Mouse (Mus musculus) liver, embryonic 14.5 days (tissue): Measurements from ENCODE around the gene Pde11a. TPM values are rescaled to one million over a fixed set of nuclear protein-coding genes. Genes with fewer than 3 reads are reported as not detected.

Source experiments
- ATAC-seq: fragments of 200-750 bp; cut with Nextera tagmentation; 2 replicates; pipeline ENCODE4 v1.8.0; 2017; ENCODE audit warnings: moderate number of reproducible peaks, mild to moderate bottlenecking, moderate library complexity; ENCODE audit not compliant: insufficient read depth
- DNase-seq, 3 experiments: peaks; one replicate each; pipeline ENCODE4 v3.0.0-alpha.2; 2012 to 2013; ENCODE audit warnings: low read depth in 3 of 3, low spot score in 3 of 3
- H3K27ac ChIP-seq: fragments of 300-500 bp; sonication (generic); 2 replicates; pipeline ENCODE4 v1.5.1; 2014; ENCODE audit warnings: moderate library complexity, mild to moderate bottlenecking, control low read depth, inconsistent platforms
- H3K27me3 ChIP-seq: fragments of 300-500 bp; sonication (generic); 2 replicates; pipeline ENCODE4 v1.6.1; 2014; ENCODE audit warnings: mild to moderate bottlenecking, low read length, moderate library complexity; ENCODE audit not compliant: control insufficient read depth, insufficient read depth
- H3K36me3 ChIP-seq: fragments of 300-500 bp; sonication (generic); replicated peaks from 2 replicates; pipeline ENCODE4 v1.6.1; 2014; ENCODE audit warnings: low read depth; ENCODE audit not compliant: control insufficient read depth, insufficient read depth
- H3K4me1 ChIP-seq, 2 experiments: fragments of 200-500 bp in 1 of 2; fragments of 300-500 bp in 1 of 2; sonication (generic) in 1 of 2; replicated peaks; 2 replicates each; pipeline ENCODE4 v1.6.1; 2012 to 2014; ENCODE audit warnings: antibody characterized with exemption in 1 of 2, inconsistent platforms in 1 of 2, low read length in 1 of 2; ENCODE audit not compliant: control insufficient read depth in 2 of 2, insufficient read depth in 2 of 2
- H3K4me2 ChIP-seq: fragments of 300-500 bp; sonication (generic); 2 replicates; pipeline ENCODE4 v1.6.1; 2014; ENCODE audit warnings: low read depth, mild to moderate bottlenecking, control low read depth, moderate library complexity
- H3K4me3 ChIP-seq, 2 experiments: fragments of 200-500 bp in 1 of 2; fragments of 300-500 bp in 1 of 2; sonication (generic) in 1 of 2; 2 replicates each; pipeline ENCODE4 v1.5.1; 2012 to 2014; ENCODE audit warnings: low read depth in 2 of 2, low read length in 2 of 2, mild to moderate bottlenecking in 2 of 2, control low read depth in 1 of 2, inconsistent platforms in 1 of 2, moderate library complexity in 1 of 2; ENCODE audit not compliant: insufficient read depth in 1 of 2
- H3K9ac ChIP-seq: fragments of 300-500 bp; sonication (generic); replicated peaks from 2 replicates; pipeline ENCODE4 v1.6.1; 2014; ENCODE audit warnings: mild to moderate bottlenecking, control low read depth, moderate library complexity
- H3K9me3 ChIP-seq: fragments of 300-500 bp; sonication (generic); 2 replicates; pipeline ENCODE4 v1.6.1; 2016; ENCODE audit warnings: low read length, mixed read lengths; ENCODE audit not compliant: control insufficient read depth
- CTCF ChIP-seq: IDR thresholded peaks from 2 replicates; pipeline ENCODE4 v1.5.1; 2016; ENCODE audit warnings: antibody characterized with exemption, low read depth, control low read depth
- EP300 ChIP-seq: IDR thresholded peaks from 2 replicates; pipeline ENCODE4 v1.6.1; 2016; ENCODE audit warnings: antibody characterized with exemption, low read depth
- WGBS: fragments of 180-500 bp; shearing (Covaris S2); extraction: QIAGEN DNeasy Blood & Tissue Kit; methylation state at CpG from one replicate; pipeline ENCODE4 v1.1.7; 2014; ENCODE audit not compliant: insufficient replicate concordance; 5-methylcytosine and 5-hydroxymethylcytosine counted together
- polyA plus RNA-seq, 2 experiments: library from polyadenylated mRNA; depleted of rRNA in 1 of 2; stranded (reverse) in 1 of 2; unstranded in 1 of 2; fragments of >200 nt; fragmentation: Nextera tagmentation in 1 of 2; extraction: Ambion mirVana in 1 of 2; gene quantifications; 2 replicates each; pipeline versions ENCODE4 v1.2.1 to v1.2.3; 2012 to 2014

Pde11a gene
- polyA plus RNA-seq, 2 experiments, result 0.01 TPM; not detected in 1

- DNase-seq (no peak), ATAC-seq (no peak)
- Histone ChIP-seq H3K4me2 (no peak overlapping the region), H3K27me3 (no peaks in the 10 kb centered on the region), H3K27ac (no peak overlapping the region), H3K4me1 (peaks cover 2 to 5% of the 10 kb centered on the region in 2 experiments; a peak in 3 of 4 replicates), H3K36me3 (no peaks in the 10 kb centered on the region), H3K9me3 (no peaks in the 10 kb centered on the region), H3K4me3 (no peak overlapping the region), H3K9ac (no peak overlapping the region)
- WGBS, result 47% methylated on average over 4 of the region's 4 CpGs
- TF ChIP-seq CTCF, result no peak
- TF ChIP-seq EP300, result no peak
Observed at GRCm38 (mm10) chr2:76365811-76366210, 27.2 kb upstream of the Pde11a start.

- no peaks in the 10 kb centered on the region for H3K27me3 ChIP-seq
- H3K27ac ChIP-seq, result no peak overlapping the region
- no peak overlapping the region for H3K4me2 ChIP-seq
- no peaks in the 10 kb centered on the region for H3K4me1 ChIP-seq
- H3K9me3 ChIP-seq, result no peaks in the 10 kb centered on the region
- H3K9ac ChIP-seq, result no peak overlapping the region
- no peaks in the 10 kb centered on the region for H3K36me3 ChIP-seq
- no peak for ATAC-seq
- TF ChIP-seq EP300 (no peak), CTCF (peak; percentile 57)
- no peak overlapping the region for H3K4me3 ChIP-seq
- peak in 1 of 3 experiments; percentile 12 for DNase-seq
- 32% methylated on average over 2 of the region's 2 CpGs for WGBS
Observed at GRCm38 (mm10) chr2:76362111-76362510, 23.5 kb upstream of the Pde11a start.

- TF ChIP-seq EP300 (no peak), CTCF (no peak)
- 71% methylated on average over 11 of the region's 11 CpGs for WGBS
- Histone ChIP-seq H3K27ac (no peak within 1 kb of the TSS), H3K9me3 (no peaks in the 10 kb centered on the region), H3K4me3 (no peak within 1 kb of the TSS), H3K36me3 (no peaks in the 10 kb centered on the region), H3K4me2 (no peak within 1 kb of the TSS), H3K27me3 (no peaks in the 10 kb centered on the region), H3K4me1 (no peaks in the 10 kb centered on the region), H3K9ac (no peak within 1 kb of the TSS)
- ATAC-seq, result no peak
- DNase-seq, result no peak
Observed at GRCm38 (mm10) chr2:76360226-76360625, 21.7 kb upstream of the Pde11a start, which contains the start of gene Cyct. TSS of gene Cyct (minus strand) at chr2:76360450.

GRCm38 (mm10) chr2:76347839-76348238 lies 9.3 kb upstream of the Pde11a start:
- 51% methylated on average over 6 of the region's 6 CpGs for WGBS
- ATAC-seq (no peak), DNase-seq (no peak)
- no peaks in the 10 kb centered on the region for H3K9me3 ChIP-seq
- no peaks in the 10 kb centered on the region for H3K4me1 ChIP-seq
- H3K9ac ChIP-seq, result no peak overlapping the region
- no peaks in the 10 kb centered on the region for H3K36me3 ChIP-seq
- H3K27me3 ChIP-seq, result no peaks in the 10 kb centered on the region
- TF ChIP-seq CTCF (no peak), EP300 (no peak)
- H3K4me2 ChIP-seq, result no peak overlapping the region
- H3K4me3 ChIP-seq, result no peak overlapping the region
- H3K27ac ChIP-seq, result no peak overlapping the region

- no peak for ATAC-seq
- no peaks in the 10 kb centered on the region for H3K4me1 ChIP-seq
- no peak overlapping the region for H3K4me3 ChIP-seq
- 74% methylated on average over 9 of the region's 9 CpGs for WGBS
- H3K9me3 ChIP-seq, result no peaks in the 10 kb centered on the region
- H3K4me2 ChIP-seq, result no peak overlapping the region
- no peak overlapping the region for H3K27ac ChIP-seq
- DNase-seq, result no peak
- H3K36me3 ChIP-seq, result no peaks in the 10 kb centered on the region
- TF ChIP-seq CTCF (no peak), EP300 (no peak)
- H3K27me3 ChIP-seq, result peaks cover 8% of the 10 kb centered on the region
- no peak overlapping the region for H3K9ac ChIP-seq
Observed at GRCm38 (mm10) chr2:76342146-76342545, 3.6 kb upstream of the Pde11a start.
